Mouse (Mus musculus): ENCODE results near the gene Kif28. TPM values are rescaled to one million over a fixed set of nuclear protein-coding genes. Genes with fewer than 3 reads are reported as not detected.

Kif28 gene
- polyA plus RNA-seq (2012; ENCODE audit: insufficient read depth, insufficient read length, missing spikeins): not detected in 2 replicates

DNA sequence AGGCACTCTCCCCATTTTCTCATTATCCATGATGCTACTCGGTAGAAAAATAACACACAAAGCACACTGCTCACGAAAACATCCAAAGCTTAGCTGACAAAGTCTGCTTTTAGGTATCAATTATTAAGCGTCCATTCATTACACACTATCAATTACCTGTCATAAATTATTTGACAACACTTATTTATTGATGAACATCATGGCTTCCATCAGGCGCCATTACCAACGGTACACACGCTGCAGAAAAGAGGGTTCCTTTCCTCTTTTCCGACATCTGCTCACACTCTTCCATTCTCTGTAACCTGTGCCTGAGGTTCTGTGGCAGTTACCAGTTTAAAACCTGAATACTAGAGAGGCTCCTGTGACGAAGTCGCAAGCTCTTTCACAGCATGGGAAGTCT, at the start of gene Kif28:
TSS of gene Kif28 (minus strand) at position 101 of the 400 bp plus-strand sequence.
- Histone ChIP-seq H3K4me3 (ENCODE audit: insufficient read depth, low read length) (no peak within 1 kb of the TSS), H3K27ac (ENCODE audit: insufficient read depth, low read depth, low read length) (no peak within 1 kb of the TSS), H3K4me1 (ENCODE audit: control insufficient read depth, insufficient read depth, low read length) (no peaks in the 10 kb centered on the region)
- no peak for TF ChIP-seq POLR2A (IDR thresholded peaks at IDR 0.05; ENCODE audit: borderline replicate concordance, low read depth, low read length)
- no peak for TF ChIP-seq CTCF (IDR thresholded peaks at IDR 0.05; ENCODE audit: low read depth, low read length)

DNA sequence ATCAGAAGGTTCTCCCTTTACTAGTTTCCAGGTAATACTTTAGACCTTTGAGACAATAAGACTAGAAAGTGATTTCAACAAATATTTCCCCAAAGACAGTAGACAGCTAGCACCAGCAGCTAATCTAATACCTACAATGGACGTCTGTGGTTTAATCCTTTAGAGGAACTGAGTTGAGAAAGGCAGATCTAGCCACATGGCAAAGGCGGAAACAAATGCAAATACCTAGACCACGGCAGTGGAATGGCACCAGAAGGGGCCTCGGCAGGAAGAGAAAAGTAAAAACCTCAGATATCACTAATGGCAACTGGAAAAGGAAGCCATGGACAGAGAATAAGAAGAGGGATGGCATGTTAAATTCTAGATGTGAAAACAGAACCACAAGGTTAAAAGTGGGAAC, 42.2 kb upstream of the Kif28 start:
- Histone ChIP-seq H3K27ac (ENCODE audit: insufficient read depth, low read depth, low read length) (no peak overlapping the region), H3K4me1 (ENCODE audit: control insufficient read depth, insufficient read depth, low read length) (no peaks in the 10 kb centered on the region), H3K4me3 (ENCODE audit: insufficient read depth, low read length) (no peak overlapping the region)
- TF ChIP-seq POLR2A (IDR thresholded peaks at IDR 0.05; ENCODE audit: borderline replicate concordance, low read depth, low read length): no peak
- no peak for TF ChIP-seq CTCF (IDR thresholded peaks at IDR 0.05; ENCODE audit: low read depth, low read length)

DNA sequence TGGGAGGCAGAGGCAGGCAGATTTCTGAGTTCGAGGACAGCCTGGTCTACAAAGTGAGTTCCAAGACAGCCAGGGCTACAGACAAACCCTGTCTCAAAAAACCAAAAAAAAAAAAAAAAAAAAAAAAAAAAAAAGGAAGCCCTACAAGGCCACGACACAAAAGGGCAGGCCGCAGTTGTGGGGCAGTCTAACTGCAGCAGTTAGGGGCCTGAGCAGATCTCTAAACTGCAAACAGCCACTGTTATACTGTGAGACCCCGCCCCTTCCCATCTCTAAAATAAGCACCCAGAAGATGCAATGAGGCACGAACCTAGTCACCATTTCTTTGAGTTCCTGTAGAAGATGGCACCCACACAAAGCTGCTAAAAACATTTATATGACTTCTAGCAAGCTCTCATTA, 40.4 kb upstream of the Kif28 start:
- H3K27ac ChIP-seq (ENCODE audit: insufficient read depth, low read depth, low read length): no peak overlapping the region
- H3K4me1 ChIP-seq (ENCODE audit: control insufficient read depth, insufficient read depth, low read length): no peaks in the 10 kb centered on the region
- TF ChIP-seq POLR2A (IDR thresholded peaks at IDR 0.05; ENCODE audit: borderline replicate concordance, low read depth, low read length) (no peak), CTCF (IDR thresholded peaks at IDR 0.05; ENCODE audit: low read depth, low read length) (no peak)
- H3K4me3 ChIP-seq (ENCODE audit: insufficient read depth, low read length): no peak overlapping the region

DNA sequence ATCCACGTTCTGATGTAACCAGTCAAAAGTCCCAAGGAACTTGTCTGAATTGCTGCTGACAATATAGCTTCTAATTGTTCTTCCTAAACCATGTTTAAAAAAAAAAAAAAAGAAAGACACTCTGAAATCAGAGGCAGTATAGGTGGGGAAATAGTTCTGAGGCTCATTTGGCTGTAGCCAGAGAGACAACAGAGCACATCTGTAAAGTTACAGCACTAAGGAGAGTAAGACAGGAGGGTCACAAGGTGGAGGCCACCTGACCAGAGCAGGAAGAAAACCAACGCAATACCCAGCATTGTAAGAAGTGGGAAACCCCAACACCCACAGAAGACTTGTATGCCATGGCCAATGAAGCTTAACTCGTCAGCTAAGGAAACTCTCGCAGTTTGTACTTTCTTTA, 39.0 kb upstream of the Kif28 start:
- TF ChIP-seq CTCF (IDR thresholded peaks at IDR 0.05; ENCODE audit: low read depth, low read length): no peak
- no peak for TF ChIP-seq POLR2A (IDR thresholded peaks at IDR 0.05; ENCODE audit: borderline replicate concordance, low read depth, low read length)
- H3K4me3 ChIP-seq (ENCODE audit: insufficient read depth, low read length): no peak overlapping the region
- H3K27ac ChIP-seq (ENCODE audit: insufficient read depth, low read depth, low read length): no peak overlapping the region
- H3K4me1 ChIP-seq (ENCODE audit: control insufficient read depth, insufficient read depth, low read length): no peaks in the 10 kb centered on the region

DNA sequence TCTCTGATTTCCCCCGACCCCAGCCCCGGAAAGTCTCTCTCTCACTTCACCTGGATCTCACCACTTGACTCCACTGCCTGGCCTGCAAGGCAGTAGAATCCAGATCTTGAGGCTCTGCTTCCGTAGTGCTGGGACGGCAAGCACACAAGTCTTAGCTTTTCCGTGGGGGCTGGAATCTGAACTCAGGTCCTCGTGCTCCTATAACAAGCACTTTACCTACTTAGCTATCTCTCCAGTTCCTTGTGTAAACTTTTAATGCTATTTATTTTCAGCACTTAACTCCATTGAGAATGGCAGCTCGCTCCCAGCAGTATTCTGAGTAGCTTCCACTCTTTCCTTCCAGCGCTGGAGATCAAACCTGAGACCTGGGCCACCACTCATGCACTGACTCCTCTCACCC, 31.8 kb upstream of the Kif28 start:
- TF ChIP-seq CTCF (IDR thresholded peaks at IDR 0.05; ENCODE audit: low read depth, low read length) (no peak), POLR2A (IDR thresholded peaks at IDR 0.05; ENCODE audit: borderline replicate concordance, low read depth, low read length) (no peak)
- Histone ChIP-seq H3K27ac (ENCODE audit: insufficient read depth, low read depth, low read length) (no peak overlapping the region), H3K4me1 (ENCODE audit: control insufficient read depth, insufficient read depth, low read length) (no peaks in the 10 kb centered on the region), H3K4me3 (ENCODE audit: insufficient read depth, low read length) (no peak overlapping the region)

DNA sequence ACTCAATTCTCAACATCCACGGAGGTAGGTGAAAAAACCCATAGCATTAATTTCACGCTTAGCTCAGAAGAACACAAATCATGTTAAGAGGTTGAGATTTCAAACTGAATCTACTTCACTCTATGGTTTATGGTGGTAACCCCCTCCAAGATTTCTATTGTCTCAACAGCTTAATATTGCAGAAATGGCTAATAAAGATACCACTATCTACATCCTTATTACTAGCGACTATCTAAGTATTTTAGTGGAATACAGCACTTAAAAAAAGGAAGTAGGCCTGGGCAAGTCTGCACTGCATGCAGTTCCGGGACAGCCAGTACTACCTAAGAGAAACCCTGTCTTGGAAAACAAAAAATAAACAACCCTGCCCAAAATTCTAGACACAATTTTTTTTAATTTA, 15.5 kb upstream of the Kif28 start:
- no peak for TF ChIP-seq POLR2A (IDR thresholded peaks at IDR 0.05; ENCODE audit: borderline replicate concordance, low read depth, low read length)
- Histone ChIP-seq H3K4me1 (ENCODE audit: control insufficient read depth, insufficient read depth, low read length) (peaks cover 5% of the 10 kb centered on the region), H3K27ac (ENCODE audit: insufficient read depth, low read depth, low read length) (no peak overlapping the region), H3K4me3 (ENCODE audit: insufficient read depth, low read length) (no peak overlapping the region)

DNA sequence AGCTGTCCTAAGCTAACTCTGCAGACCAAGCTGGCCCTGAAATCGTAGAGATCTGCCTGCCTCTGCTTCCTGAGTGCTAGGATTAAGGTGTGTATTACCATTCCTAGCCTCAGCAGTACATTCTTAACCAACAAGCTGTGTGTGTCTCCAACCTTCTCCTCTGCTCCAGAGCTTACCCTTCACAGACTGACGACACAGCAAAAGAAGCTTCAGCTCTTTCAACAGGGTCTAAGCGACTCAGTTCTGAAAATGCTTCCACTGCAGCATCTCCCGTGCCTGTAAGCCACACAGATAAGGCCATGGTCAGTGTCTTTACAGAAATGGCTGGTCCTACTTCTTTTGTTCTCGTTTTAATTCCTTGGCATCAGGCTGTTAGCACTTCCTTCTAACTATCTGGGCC, 15.0 kb upstream of the Kif28 start:
- TF ChIP-seq POLR2A (IDR thresholded peaks at IDR 0.05; ENCODE audit: borderline replicate concordance, low read depth, low read length): no peak
- no peak for TF ChIP-seq CTCF (IDR thresholded peaks at IDR 0.05; ENCODE audit: low read depth, low read length)
- Histone ChIP-seq H3K4me1 (ENCODE audit: control insufficient read depth, insufficient read depth, low read length) (peaks cover 5% of the 10 kb centered on the region), H3K27ac (ENCODE audit: insufficient read depth, low read depth, low read length) (no peak overlapping the region), H3K4me3 (ENCODE audit: insufficient read depth, low read length) (no peak overlapping the region)

DNA sequence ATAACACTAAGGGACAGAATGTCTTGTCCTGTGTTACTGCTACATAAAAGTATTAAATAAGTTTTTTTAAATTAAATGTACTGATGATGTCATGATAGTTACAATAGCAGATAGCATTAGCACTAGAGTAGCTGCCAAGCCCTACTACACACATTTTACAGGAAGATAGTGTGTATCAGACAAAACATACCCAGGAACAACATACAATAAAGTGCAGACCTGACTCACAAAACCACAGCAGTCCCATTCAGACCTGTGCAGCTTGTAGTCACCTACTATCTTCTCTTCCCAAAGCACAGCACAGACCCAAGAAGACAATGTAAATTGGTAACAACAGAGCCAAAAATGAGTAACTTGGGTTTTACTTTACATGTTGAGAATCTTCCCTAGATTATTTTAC, 11.4 kb upstream of the Kif28 start:
- H3K27ac ChIP-seq (ENCODE audit: insufficient read depth, low read depth, low read length): no peak overlapping the region
- TF ChIP-seq CTCF (IDR thresholded peaks at IDR 0.05; ENCODE audit: low read depth, low read length) (no peak), POLR2A (IDR thresholded peaks at IDR 0.05; ENCODE audit: borderline replicate concordance, low read depth, low read length) (no peak)
- H3K4me1 ChIP-seq (ENCODE audit: control insufficient read depth, insufficient read depth, low read length): peaks cover 5% of the 10 kb centered on the region
- H3K4me3 ChIP-seq (ENCODE audit: insufficient read depth, low read length): no peak overlapping the region

DNA sequence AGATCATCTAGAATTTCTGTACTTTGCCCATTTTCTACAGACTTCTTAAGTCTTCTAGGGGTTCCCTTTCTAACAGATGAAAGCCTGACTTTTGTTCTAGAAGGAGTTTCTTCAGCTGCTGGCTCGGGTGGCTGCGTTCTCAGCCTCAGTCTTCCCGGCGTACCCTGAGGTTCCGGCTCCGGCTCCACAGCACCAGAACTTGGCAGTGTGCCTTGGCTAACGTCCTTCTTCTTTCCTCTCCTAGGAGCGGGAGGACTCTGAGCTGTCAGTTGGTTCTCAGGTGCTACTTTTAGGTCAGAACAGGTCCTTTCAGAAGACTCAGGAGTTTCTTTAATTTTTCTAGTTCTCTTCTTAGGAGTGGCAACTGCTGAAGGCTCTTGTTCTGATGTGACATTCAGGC, 7.9 kb upstream of the Kif28 start:
- no peak overlapping the region for H3K4me3 ChIP-seq (ENCODE audit: insufficient read depth, low read length)
- no peaks in the 10 kb centered on the region for H3K4me1 ChIP-seq (ENCODE audit: control insufficient read depth, insufficient read depth, low read length)
- H3K27ac ChIP-seq (ENCODE audit: insufficient read depth, low read depth, low read length): no peak overlapping the region
- no peak for TF ChIP-seq CTCF (IDR thresholded peaks at IDR 0.05; ENCODE audit: low read depth, low read length)
- no peak for TF ChIP-seq POLR2A (IDR thresholded peaks at IDR 0.05; ENCODE audit: borderline replicate concordance, low read depth, low read length)

DNA sequence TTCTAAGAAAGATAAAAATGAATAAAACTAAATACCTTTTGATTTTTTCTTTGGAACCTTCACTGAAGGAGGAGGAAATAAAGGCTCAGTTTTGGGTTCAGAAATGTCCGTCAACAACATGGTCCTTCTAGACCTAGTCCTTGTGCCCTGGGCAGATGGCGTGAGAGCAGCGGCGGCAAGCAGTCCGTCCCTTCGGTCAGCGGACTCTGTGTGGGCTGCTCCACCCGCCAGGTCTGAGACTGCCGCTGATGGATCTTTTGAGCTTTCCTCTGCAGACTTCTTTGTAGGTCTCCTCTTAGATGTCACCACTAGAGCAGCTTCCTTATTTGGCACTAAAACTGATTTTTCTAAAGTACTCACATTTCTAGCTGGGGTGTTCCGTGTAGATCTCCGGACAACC, 7.2 kb upstream of the Kif28 start:
- no peaks in the 10 kb centered on the region for H3K4me1 ChIP-seq (ENCODE audit: control insufficient read depth, insufficient read depth, low read length)
- H3K27ac ChIP-seq (ENCODE audit: insufficient read depth, low read depth, low read length): no peak overlapping the region
- TF ChIP-seq CTCF (IDR thresholded peaks at IDR 0.05; ENCODE audit: low read depth, low read length) (no peak), POLR2A (IDR thresholded peaks at IDR 0.05; ENCODE audit: borderline replicate concordance, low read depth, low read length) (no peak)
- no peak overlapping the region for H3K4me3 ChIP-seq (ENCODE audit: insufficient read depth, low read length)

DNA sequence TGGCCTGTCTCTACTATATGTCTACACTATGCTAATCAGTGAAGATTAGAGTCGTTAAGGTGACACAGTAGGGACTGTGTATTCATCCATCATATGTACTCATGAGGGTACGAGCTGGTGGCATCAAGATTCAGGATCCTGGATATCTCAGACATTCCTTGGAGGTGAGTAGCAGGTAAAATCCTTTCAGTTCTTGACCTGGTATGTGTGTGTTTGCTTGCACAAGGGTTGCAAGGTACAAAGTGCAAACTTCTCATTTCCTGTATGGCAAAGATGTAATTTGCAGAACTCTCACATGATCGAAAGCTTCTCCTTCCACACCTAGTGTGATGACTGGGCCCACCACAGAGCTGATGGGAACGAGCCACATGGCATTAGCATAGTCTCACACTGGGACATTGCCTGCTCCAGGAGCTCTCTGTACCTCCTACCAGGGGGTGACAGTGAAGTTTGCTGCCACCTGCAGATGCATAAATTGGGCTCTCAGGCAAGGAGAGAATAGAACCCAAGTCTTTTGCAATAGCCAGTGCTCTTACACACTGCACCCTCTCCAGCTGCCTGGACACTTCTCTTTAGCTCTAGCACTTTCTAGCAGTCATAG, 1.4 kb downstream of the Kif28 start:
- H3K4me3 ChIP-seq (ENCODE audit: insufficient read depth, low read length): no peak overlapping the region
- H3K27ac ChIP-seq (ENCODE audit: insufficient read depth, low read depth, low read length): no peak overlapping the region
- H3K4me1 ChIP-seq (ENCODE audit: control insufficient read depth, insufficient read depth, low read length): no peaks in the 10 kb centered on the region
- TF ChIP-seq CTCF (IDR thresholded peaks at IDR 0.05; ENCODE audit: low read depth, low read length) (no peak), POLR2A (IDR thresholded peaks at IDR 0.05; ENCODE audit: borderline replicate concordance, low read depth, low read length) (no peak)

Measured in bone marrow macrophage, adult 2 months (primary cell).